Mouse (Mus musculus) forebrain, postnatal 0 days (tissue): Measurements from ENCODE around the gene Gm12166. TPM values are rescaled to one million over a fixed set of nuclear protein-coding genes. Genes with fewer than 3 reads are reported as not detected.

ENCODE experiments used
- ATAC-seq: fragments of 200-750 bp; cut with Nextera tagmentation; 2 replicates; pipeline ENCODE4 v1.8.0; 2017; ENCODE audit warnings: mild to moderate bottlenecking, moderate library complexity
- DNase-seq: peaks from one replicate; pipeline ENCODE4 v3.0.0-alpha.2; 2015
- H3K27ac ChIP-seq: fragments of 300-500 bp; sonication (generic); 2 replicates; pipeline ENCODE4 v1.5.1; 2014; ENCODE audit warnings: low read depth, mild to moderate bottlenecking, antibody characterized with exemption, low read length, moderate library complexity, mixed read lengths
- H3K27me3 ChIP-seq: fragments of 300-500 bp; sonication (generic); 2 replicates; pipeline ENCODE4 v1.6.1; 2014; ENCODE audit warnings: mild to moderate bottlenecking, low read length, mixed read lengths; ENCODE audit not compliant: insufficient read depth
- H3K36me3 ChIP-seq: fragments of 300-500 bp; sonication (generic); 2 replicates; pipeline ENCODE4 v1.6.1; 2014; ENCODE audit warnings: mild to moderate bottlenecking, moderate library complexity; ENCODE audit not compliant: insufficient read depth
- H3K4me1 ChIP-seq: fragments of 300-500 bp; sonication (generic); 2 replicates; pipeline ENCODE4 v1.6.1; 2014; ENCODE audit warnings: antibody characterized with exemption; ENCODE audit not compliant: insufficient read depth
- H3K4me2 ChIP-seq: fragments of 300-500 bp; sonication (generic); 2 replicates; pipeline ENCODE4 v1.6.1; 2014; ENCODE audit warnings: low read depth, mild to moderate bottlenecking, moderate library complexity
- H3K4me3 ChIP-seq: fragments of 300-500 bp; sonication (generic); 2 replicates; pipeline ENCODE4 v1.5.1; 2014; ENCODE audit warnings: low read depth, low read length, mixed read lengths
- H3K9ac ChIP-seq: fragments of 300-500 bp; sonication (generic); 2 replicates; pipeline ENCODE4 v1.6.1; 2014; ENCODE audit warnings: mild to moderate bottlenecking
- H3K9me3 ChIP-seq: fragments of 300-500 bp; sonication (generic); 2 replicates; pipeline ENCODE4 v1.6.1; 2016; ENCODE audit warnings: low read length
- CTCF ChIP-seq: sonication (generic); IDR thresholded peaks from 2 replicates; pipeline ENCODE4 v1.5.1; 2016; ENCODE audit warnings: antibody characterized with exemption, control low read depth, low read depth
- WGBS: fragments of 180-500 bp; shearing (Covaris S2); extraction: QIAGEN DNeasy Blood & Tissue Kit; methylation state at CpG from one replicate; pipeline ENCODE4 v1.1.7; 2014; 5-methylcytosine and 5-hydroxymethylcytosine counted together
- polyA plus RNA-seq: library from polyadenylated mRNA; unstranded; fragments of >200 nt; fragmentation: Nextera tagmentation; extraction: Ambion mirVana; gene quantifications from 2 replicates; pipeline ENCODE4 v1.2.1, GENCODE M21; 2015
- total RNA-seq: library from RNA; depleted of rRNA; stranded (reverse); fragments of >200 nt; gene quantifications from 2 replicates; pipeline ENCODE4 v1.2.3, GENCODE M21; 2014

Gene Gm12166
- total and polyA plus RNA-seq, 2 experiments from 2014 or later: 6.6 to 15.1 TPM

GRCm38 (mm10) chr11:46090036-46090725 lies 38.1 kb upstream of the Gm12166 start:
- Histone ChIP-seq H3K27me3 (no peaks in the 10 kb centered on the region), H3K4me2 (no peak overlapping the region), H3K4me1 (no peaks in the 10 kb centered on the region), H3K27ac (no peak overlapping the region), H3K4me3 (no peak overlapping the region), H3K9ac (no peak overlapping the region), H3K36me3 (0 out of 2 replicates have a peak, but pooled peaks cover 6% of the 10 kb centered on the region), H3K9me3 (no peaks in the 10 kb centered on the region)
- no peak for DNase-seq
- no peak for ATAC-seq
- WGBS: 89% methylated on average over 10 of the region's 10 CpGs
- TF ChIP-seq CTCF: no peak

- no peak for TF ChIP-seq CTCF
- no peaks in the 10 kb centered on the region for H3K4me1 ChIP-seq
- no peaks in the 10 kb centered on the region for H3K27me3 ChIP-seq
- no peak overlapping the region for H3K27ac ChIP-seq
- H3K4me2 ChIP-seq: no peak overlapping the region
- no peak for ATAC-seq
- no peak for DNase-seq
- WGBS: 83% methylated on average over 4 of the region's 4 CpGs
- no peaks in the 10 kb centered on the region for H3K36me3 ChIP-seq
- no peaks in the 10 kb centered on the region for H3K9me3 ChIP-seq
- no peak overlapping the region for H3K4me3 ChIP-seq
- H3K9ac ChIP-seq: no peak overlapping the region
Measured at GRCm38 (mm10) chr11:46089081-46089713, 37.1 kb upstream of the Gm12166 start.

- Histone ChIP-seq H3K27ac (no peak overlapping the region), H3K9me3 (no peaks in the 10 kb centered on the region), H3K4me1 (no peaks in the 10 kb centered on the region), H3K4me2 (no peak overlapping the region), H3K36me3 (no peaks in the 10 kb centered on the region), H3K9ac (no peak overlapping the region), H3K4me3 (no peak overlapping the region), H3K27me3 (no peaks in the 10 kb centered on the region)
- ATAC-seq (no peak), DNase-seq (no peak)
- 91% methylated on average over 3 of the region's 3 CpGs for WGBS
- TF ChIP-seq CTCF: no peak
Measured at GRCm38 (mm10) chr11:46086446-46086845, 34.3 kb upstream of the Gm12166 start.

- ATAC-seq: no peak
- WGBS: 93% methylated on average over 10 of the region's 10 CpGs
- Histone ChIP-seq H3K9me3 (no peaks in the 10 kb centered on the region), H3K27ac (no peak overlapping the region), H3K4me1 (no peaks in the 10 kb centered on the region), H3K4me2 (no peak overlapping the region), H3K4me3 (no peak overlapping the region), H3K9ac (no peak overlapping the region), H3K27me3 (no peaks in the 10 kb centered on the region), H3K36me3 (no peaks in the 10 kb centered on the region)
- DNase-seq: no peak
- TF ChIP-seq CTCF: no peak
Measured at GRCm38 (mm10) chr11:46085398-46086163, 33.5 kb upstream of the Gm12166 start.

- Histone ChIP-seq H3K36me3 (no peaks in the 10 kb centered on the region), H3K27ac (no peak overlapping the region), H3K4me3 (no peak overlapping the region), H3K9ac (no peak overlapping the region), H3K4me1 (no peaks in the 10 kb centered on the region), H3K27me3 (no peaks in the 10 kb centered on the region), H3K9me3 (no peaks in the 10 kb centered on the region), H3K4me2 (no peak overlapping the region)
- DNase-seq: no peak
- TF ChIP-seq CTCF: no peak
- 86% methylated on average over 3 of the region's 3 CpGs for WGBS
- ATAC-seq: no peak
Measured at GRCm38 (mm10) chr11:46084568-46084967, 32.4 kb upstream of the Gm12166 start.

- no peak overlapping the region for H3K4me3 ChIP-seq
- H3K9me3 ChIP-seq: no peaks in the 10 kb centered on the region
- ATAC-seq: no peak
- TF ChIP-seq CTCF: no peak
- no peak overlapping the region for H3K9ac ChIP-seq
- no peaks in the 10 kb centered on the region for H3K36me3 ChIP-seq
- no peaks in the 10 kb centered on the region for H3K27me3 ChIP-seq
- H3K4me1 ChIP-seq: no peaks in the 10 kb centered on the region
- 92% methylated on average over 11 of the region's 11 CpGs for WGBS
- H3K27ac ChIP-seq: no peak overlapping the region
- no peak for DNase-seq
- H3K4me2 ChIP-seq: no peak overlapping the region
Measured at GRCm38 (mm10) chr11:46083835-46084444, 31.8 kb upstream of the Gm12166 start.

GRCm38 (mm10) chr11:46083405-46083804 lies 31.3 kb upstream of the Gm12166 start:
- Histone ChIP-seq H3K9ac (no peak overlapping the region), H3K27ac (no peak overlapping the region), H3K4me3 (no peak overlapping the region), H3K4me2 (no peak overlapping the region), H3K9me3 (no peaks in the 10 kb centered on the region), H3K4me1 (no peaks in the 10 kb centered on the region), H3K27me3 (no peaks in the 10 kb centered on the region), H3K36me3 (no peaks in the 10 kb centered on the region)
- ATAC-seq (no peak), DNase-seq (no peak)
- WGBS: 81% methylated on average over 3 of the region's 3 CpGs
- TF ChIP-seq CTCF: no peak
